Mouse (Mus musculus): Measurements from ENCODE around the gene Ankrd22.

DNA sequence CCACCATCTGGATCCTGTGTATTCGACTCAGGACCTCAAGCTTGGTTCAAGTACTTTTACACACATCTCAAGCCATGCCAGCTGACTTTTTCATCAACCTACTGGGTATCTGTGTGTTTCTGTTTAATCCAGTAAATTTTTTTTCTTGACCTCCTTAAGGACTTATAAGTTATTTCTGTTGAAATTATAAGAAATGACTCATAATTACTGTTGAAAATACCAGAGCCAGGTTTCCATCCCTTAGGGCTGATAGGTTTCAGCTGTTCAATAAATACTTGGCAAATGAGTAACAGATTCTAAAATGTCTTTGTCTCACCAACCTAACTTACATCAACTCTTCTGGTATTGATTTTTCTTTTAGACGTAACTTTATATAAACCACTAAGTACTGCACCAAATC is 29.2 kb upstream of the Ankrd22 start:
- no peak for TF ChIP-seq CTCF (IDR thresholded peaks at IDR 0.05; ENCODE audit: extremely low read depth, insufficient read depth, insufficient read length, insufficient replicate concordance)
- no peak for TF ChIP-seq POLR2A (IDR thresholded peaks at IDR 0.05; ENCODE audit: low read depth, low read length)

All from spleen, adult 2 months (tissue).